Mouse (Mus musculus) bone marrow macrophage, adult 2 months (primary cell): ENCODE data around the gene Jmjd1c. TPM values are rescaled to one million over a fixed set of nuclear protein-coding genes. Genes with fewer than 3 reads are reported as not detected.

Experiments used
- H3K27ac ChIP-seq: 2 replicates; pipeline ENCODE4 v1.5.1; 2012; ENCODE audit warnings: low read depth, low read length; ENCODE audit not compliant: insufficient read depth
- H3K4me1 ChIP-seq: 2 replicates; pipeline ENCODE4 v1.6.1; 2012; ENCODE audit warnings: low read length; ENCODE audit not compliant: control insufficient read depth, insufficient read depth
- H3K4me3 ChIP-seq: 2 replicates; pipeline ENCODE4 v1.5.1; 2012; ENCODE audit warnings: mild to moderate bottlenecking, low read length, moderate library complexity; ENCODE audit not compliant: insufficient read depth
- CTCF ChIP-seq: IDR thresholded peaks from 2 replicates; pipeline ENCODE4 v1.5.1; 2012; ENCODE audit warnings: low read depth, mild to moderate bottlenecking, low read length, moderate library complexity
- POLR2A ChIP-seq: IDR thresholded peaks from 2 replicates; pipeline ENCODE4 v1.6.1; 2012; ENCODE audit warnings: mild to moderate bottlenecking, low read depth, low read length, borderline replicate concordance
- polyA plus RNA-seq: library from polyadenylated mRNA; stranded (reverse); fragments of >200 nt; gene quantifications from 2 replicates; pipeline ENCODE4 v1.2.4, GENCODE M21; 2012; ENCODE audit not compliant: missing spikeins, insufficient read depth, insufficient read length

Gene Jmjd1c
- polyA plus RNA-seq, 1 experiment, result 69.2 TPM

DNA sequence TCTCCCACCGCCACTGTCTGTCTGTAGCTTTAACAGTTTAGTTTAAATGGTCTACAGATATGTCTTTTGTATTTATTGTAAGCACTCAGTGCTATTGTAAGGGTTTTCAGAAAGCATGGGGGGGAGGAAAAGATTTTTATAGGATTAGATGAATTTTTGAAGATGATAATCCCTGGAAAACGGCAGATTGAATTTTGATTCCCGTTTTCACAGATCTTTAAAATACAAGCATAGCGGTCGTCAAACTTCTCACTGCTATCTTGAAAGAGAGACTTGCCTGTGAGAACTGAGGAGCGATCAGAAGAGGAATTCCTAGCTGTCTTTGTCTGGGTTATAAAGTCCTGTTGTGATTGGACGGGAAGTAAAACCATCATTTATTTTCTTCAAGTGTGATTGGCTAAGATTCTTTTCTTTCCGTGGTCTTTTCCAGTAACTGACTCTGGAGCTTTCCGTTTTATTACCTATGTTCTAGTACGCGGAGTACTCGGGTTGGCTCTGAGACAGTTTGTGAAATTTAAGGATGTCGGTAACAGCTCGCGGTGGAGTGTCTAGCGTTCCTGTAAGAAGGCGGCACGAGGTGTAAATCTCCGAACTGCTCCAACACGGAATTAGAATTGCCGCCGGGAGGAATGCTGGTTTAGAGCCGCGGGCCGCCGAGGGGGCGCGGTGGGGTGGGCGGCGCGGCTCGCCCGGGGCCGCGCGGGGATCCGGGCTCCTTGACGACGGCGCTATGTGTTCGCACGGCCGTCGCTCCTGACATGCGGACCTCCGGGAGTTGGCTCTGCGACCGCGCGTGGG is 30.3 kb downstream of the Jmjd1c start:
- no peak for TF ChIP-seq POLR2A
- no peak for TF ChIP-seq CTCF
- Histone ChIP-seq H3K27ac (peak overlapping the region; percentile 18), H3K4me1 (peaks cover 38% of the 10 kb centered on the region), H3K4me3 (peak overlapping the region; percentile 93)

DNA sequence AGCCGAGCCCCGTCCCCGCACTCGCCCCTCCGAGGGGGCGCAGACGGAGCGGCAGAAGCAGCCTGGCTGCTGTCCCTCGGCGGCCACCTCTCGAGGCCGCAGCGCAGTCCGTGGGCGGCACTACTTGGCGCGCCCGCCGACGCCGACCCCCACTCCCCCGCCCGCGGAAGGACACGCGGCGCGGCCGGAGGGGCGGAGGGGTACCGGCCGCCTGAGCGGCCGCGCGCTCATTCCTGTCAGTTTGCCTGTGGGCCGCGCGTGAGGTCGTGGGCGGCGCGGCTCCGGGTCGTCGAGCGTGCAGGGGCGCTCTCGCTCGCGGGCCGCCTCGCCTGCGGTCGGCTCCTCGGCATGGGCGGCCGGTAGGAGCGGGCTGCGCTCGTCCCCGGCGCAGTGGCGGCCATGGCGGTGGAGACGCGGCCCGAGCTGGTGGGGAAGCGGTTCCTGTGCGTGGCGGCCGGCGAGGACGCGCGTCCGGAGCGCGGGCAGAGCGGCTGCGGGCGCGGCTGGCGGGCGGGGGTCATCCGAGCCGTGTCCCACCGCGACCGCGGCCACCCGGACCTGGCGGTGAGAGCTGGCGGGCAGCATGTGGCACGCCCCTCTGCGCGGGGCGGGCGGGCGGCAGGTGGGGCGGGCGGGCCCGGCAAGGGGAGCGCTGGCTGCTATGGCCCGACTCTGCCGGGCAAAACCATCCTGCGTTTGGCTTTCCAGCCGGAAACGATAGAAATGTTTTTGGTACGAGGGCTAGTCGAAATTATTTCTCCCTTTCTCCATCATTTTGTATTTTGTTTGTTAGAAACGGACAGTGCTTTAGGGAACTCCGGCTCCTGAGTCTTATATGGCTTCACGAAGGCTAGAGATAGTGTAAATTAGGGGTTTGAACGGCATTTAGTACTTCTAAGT is 31.2 kb downstream of the Jmjd1c start:
- Histone ChIP-seq H3K4me3 (peak overlapping the region; percentile 93), H3K4me1 (peaks cover 40% of the 10 kb centered on the region), H3K27ac (peak overlapping the region; percentile 18)
- TF ChIP-seq CTCF (no peak), POLR2A (no peak)

- H3K4me1 ChIP-seq, result peaks cover 26% of the 10 kb centered on the region
- H3K27ac ChIP-seq, result no peak overlapping the region
- no peak for TF ChIP-seq POLR2A
- TF ChIP-seq CTCF, result no peak
- no peak overlapping the region for H3K4me3 ChIP-seq
These were observed 33.6 kb downstream of the Jmjd1c start for GRCm38 (mm10) chr10:67129531-67129930.

DNA sequence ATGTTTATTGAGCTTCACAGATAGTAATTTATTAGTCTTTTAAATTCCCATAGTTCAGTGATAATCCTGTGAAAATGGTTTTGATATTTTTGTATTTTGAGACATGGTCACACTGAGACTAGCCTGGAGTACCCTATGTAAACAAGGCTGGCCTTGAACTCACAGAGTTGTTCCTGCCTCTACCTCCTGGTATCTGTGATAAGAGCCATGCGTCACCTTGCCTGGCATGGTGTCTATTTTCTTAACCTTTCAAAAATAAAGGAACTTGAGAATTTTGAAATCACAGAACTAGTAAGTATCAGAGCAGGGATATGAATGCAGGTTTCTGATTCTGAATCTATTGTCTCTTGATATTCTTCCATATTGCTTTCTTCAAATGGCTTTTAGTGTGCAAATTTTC is 35.8 kb downstream of the Jmjd1c start:
- Histone ChIP-seq H3K4me1 (peaks cover 15% of the 10 kb centered on the region), H3K4me3 (no peak overlapping the region), H3K27ac (no peak overlapping the region)
- no peak for TF ChIP-seq POLR2A
- no peak for TF ChIP-seq CTCF

DNA sequence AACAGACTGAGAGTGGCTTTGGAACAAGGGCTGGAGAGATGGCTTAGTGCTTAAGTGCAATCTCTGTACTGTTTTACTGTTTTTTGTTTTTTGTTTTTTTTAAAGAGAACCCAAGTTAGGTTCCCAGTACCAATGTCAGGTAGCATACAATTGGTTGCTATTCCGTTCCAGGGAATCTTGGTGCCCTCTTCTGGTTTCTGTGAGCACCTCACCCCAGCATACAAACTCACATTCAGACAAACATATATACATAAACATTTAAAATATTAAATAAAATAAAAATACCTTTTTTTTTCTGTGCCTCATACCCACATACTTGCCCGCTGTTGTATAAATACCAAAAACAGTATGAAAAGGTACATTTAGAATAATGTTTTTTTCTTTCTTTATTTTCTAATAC is 38.4 kb downstream of the Jmjd1c start:
- H3K27ac ChIP-seq, result no peak overlapping the region
- peaks cover 17% of the 10 kb centered on the region for H3K4me1 ChIP-seq
- H3K4me3 ChIP-seq, result no peak overlapping the region
- no peak for TF ChIP-seq POLR2A
- no peak for TF ChIP-seq CTCF

GRCm38 (mm10) chr10:67137437-67137836 is 41.5 kb downstream of the Jmjd1c start:
- Histone ChIP-seq H3K4me1 (peaks cover 7% of the 10 kb centered on the region), H3K27ac (no peak overlapping the region), H3K4me3 (no peak overlapping the region)
- no peak for TF ChIP-seq CTCF
- no peak for TF ChIP-seq POLR2A

GRCm38 (mm10) chr10:67143661-67144060 is 47.7 kb downstream of the Jmjd1c start:
- H3K4me1 ChIP-seq, result peaks cover 4% of the 10 kb centered on the region
- H3K27ac ChIP-seq, result no peak overlapping the region
- TF ChIP-seq CTCF, result no peak
- no peak for TF ChIP-seq POLR2A
- H3K4me3 ChIP-seq, result no peak overlapping the region

DNA sequence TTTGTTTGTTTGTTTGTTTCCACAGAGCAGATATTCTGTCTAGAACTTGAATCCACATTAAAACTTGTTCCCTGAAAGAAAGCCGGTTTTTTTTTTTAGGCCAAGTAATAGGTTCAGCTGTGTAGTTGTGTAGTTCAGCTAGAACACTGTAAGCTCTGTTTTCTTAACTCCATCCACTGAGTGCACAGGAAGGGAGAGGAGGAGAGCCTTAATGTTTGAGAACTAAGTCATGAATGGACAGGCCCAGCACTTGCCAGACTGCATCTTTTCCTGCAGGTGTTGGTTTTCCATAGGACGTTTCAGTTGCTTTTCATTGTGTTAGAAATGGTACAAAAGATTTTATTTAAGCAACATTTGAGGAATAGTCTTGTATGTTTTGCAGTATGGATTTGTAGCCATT is 48.3 kb downstream of the Jmjd1c start:
- Histone ChIP-seq H3K4me1 (peaks cover 3% of the 10 kb centered on the region; the same call in 1 of the 2 replicates), H3K4me3 (no peak overlapping the region), H3K27ac (no peak overlapping the region)
- TF ChIP-seq CTCF, result no peak
- TF ChIP-seq POLR2A, result no peak

DNA sequence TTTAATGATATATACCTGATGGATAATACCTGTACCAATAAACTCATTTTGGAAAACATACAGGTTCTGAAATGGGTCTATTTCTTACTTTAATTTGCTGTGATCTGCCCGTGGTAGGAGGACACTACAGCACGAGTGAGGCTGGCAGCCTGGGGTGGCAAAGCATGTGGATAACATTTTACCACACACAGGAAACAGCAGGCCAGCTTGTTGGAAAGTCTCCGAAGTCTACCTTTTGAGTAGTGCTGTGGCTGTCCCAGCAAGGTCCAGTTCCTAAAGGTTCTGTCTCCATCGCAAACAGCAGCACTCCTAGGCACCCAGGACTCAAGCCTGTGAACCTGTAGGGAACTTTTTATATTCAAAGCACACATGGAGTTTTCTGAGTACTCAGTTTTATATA is 49.7 kb downstream of the Jmjd1c start:
- Histone ChIP-seq H3K4me3 (no peak overlapping the region), H3K27ac (no peak overlapping the region), H3K4me1 (0 out of 2 replicates have a peak, but pooled peaks cover 3% of the 10 kb centered on the region)
- no peak for TF ChIP-seq POLR2A
- no peak for TF ChIP-seq CTCF

DNA sequence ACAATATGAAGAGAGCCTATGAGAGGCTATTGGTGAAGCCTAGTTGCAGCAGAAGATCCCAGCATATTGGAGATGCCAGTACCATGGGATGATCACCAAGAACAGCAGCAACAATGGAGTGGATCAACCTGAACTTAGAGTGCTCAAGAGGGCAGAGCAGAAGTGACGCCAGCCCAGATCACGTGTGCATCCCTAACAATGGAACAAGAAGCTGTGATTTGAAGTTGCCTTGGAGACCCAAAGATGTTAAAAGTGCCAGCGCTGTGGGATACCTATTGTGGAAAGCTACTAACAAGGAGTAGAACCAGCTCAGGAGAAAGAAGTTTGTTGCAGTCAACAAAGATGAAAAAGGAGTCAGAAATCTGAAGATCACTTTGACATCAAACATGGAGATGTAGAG is 55.8 kb downstream of the Jmjd1c start:
- H3K4me1 ChIP-seq, result no peaks in the 10 kb centered on the region
- TF ChIP-seq POLR2A (no peak), CTCF (no peak)

More for the DNA sequence above, 55.8 kb downstream of the Jmjd1c start:
- Histone ChIP-seq H3K27ac (no peak overlapping the region), H3K4me3 (no peak overlapping the region)
